Mouse (Mus musculus) kidney, postnatal 36 days (tissue): ENCODE measurements around the gene Tpst2.

Experiments
- DNase-seq, 2 experiments: peaks; one replicate each; pipeline ENCODE4 v3.0.0; 2021 to 2022; ENCODE audit warnings: mixed read lengths in 2 of 2

Tpst2 gene

GRCm38 (mm10) chr5:112276267-112276873, at the start of gene Tpst2:
Tpst2 (plus strand) TSS chr5:112276691.
- peak; percentile 100 for DNase-seq

- DNase-seq = peak in 1 of 2 experiments; percentile 29
Measured at GRCm38 (mm10) chr5:112227354-112227753, 49.1 kb upstream of the Tpst2 start.

GRCm38 (mm10) chr5:112227898-112228239, 48.6 kb upstream of the Tpst2 start:
- no peak for DNase-seq

GRCm38 (mm10) chr5:112228240-112229076, 48.0 kb upstream of the Tpst2 start:
- no peak for DNase-seq

GRCm38 (mm10) chr5:112235806-112236205, 40.7 kb upstream of the Tpst2 start:
- DNase-seq = no peak

GRCm38 (mm10) chr5:112236631-112237030, 39.9 kb upstream of the Tpst2 start:
- DNase-seq = no peak

- no peak for DNase-seq
Measured at GRCm38 (mm10) chr5:112237439-112237838, 39.1 kb upstream of the Tpst2 start.

- DNase-seq = no peak
Measured at GRCm38 (mm10) chr5:112237866-112238570, 38.5 kb upstream of the Tpst2 start.

GRCm38 (mm10) chr5:112238781-112239482, 37.6 kb upstream of the Tpst2 start:
- no peak for DNase-seq

GRCm38 (mm10) chr5:112240761-112241160, 35.7 kb upstream of the Tpst2 start:
- peak; percentile 86 to 95 for DNase-seq

- DNase-seq = no peak
Measured at GRCm38 (mm10) chr5:112241849-112242248, 34.6 kb upstream of the Tpst2 start.

GRCm38 (mm10) chr5:112242361-112242778, 34.1 kb upstream of the Tpst2 start:
- peak; percentile 79 to 82 for DNase-seq

GRCm38 (mm10) chr5:112243041-112243440, 33.5 kb upstream of the Tpst2 start:
- DNase-seq = peak in 1 of 2 experiments; percentile 60

- no peak for DNase-seq
Measured at GRCm38 (mm10) chr5:112243539-112244274, 32.8 kb upstream of the Tpst2 start.

GRCm38 (mm10) chr5:112244275-112244562, 32.3 kb upstream of the Tpst2 start:
- no peak for DNase-seq

- no peak for DNase-seq
Measured at GRCm38 (mm10) chr5:112244890-112245615, 31.4 kb upstream of the Tpst2 start.

GRCm38 (mm10) chr5:112247399-112247798, 29.1 kb upstream of the Tpst2 start:
- DNase-seq = no peak

- no peak for DNase-seq
Measured at GRCm38 (mm10) chr5:112249106-112249505, 27.4 kb upstream of the Tpst2 start.

GRCm38 (mm10) chr5:112252400-112252799, 24.1 kb upstream of the Tpst2 start, which contains the start of gene Cryba4:
Cryba4 (minus strand) TSS chr5:112252518.
- peak; percentile 64 to 66 for DNase-seq

- DNase-seq = peak; percentile 68 to 71
Measured at GRCm38 (mm10) chr5:112253169-112253568, 23.3 kb upstream of the Tpst2 start.

GRCm38 (mm10) chr5:112254282-112254806, 22.1 kb upstream of the Tpst2 start:
- DNase-seq = peak in 1 of 2 experiments; percentile 48
